Mouse (Mus musculus) frontal cortex, postnatal 25 days (tissue): Measurements from ENCODE around the gene Rpl28.

Source experiments
- DNase-seq, 2 experiments: peaks; one replicate each; pipeline ENCODE4 v3.0.0; 2022; ENCODE audit warnings: low spot score in 2 of 2

Rpl28 gene

GRCm38 (mm10) chr7:4792278-4793212, at the start of gene Rpl28:
Rpl28 (plus strand) TSS chr7:4792874.
- peak; percentile 88 to 92 for DNase-seq

DNA sequence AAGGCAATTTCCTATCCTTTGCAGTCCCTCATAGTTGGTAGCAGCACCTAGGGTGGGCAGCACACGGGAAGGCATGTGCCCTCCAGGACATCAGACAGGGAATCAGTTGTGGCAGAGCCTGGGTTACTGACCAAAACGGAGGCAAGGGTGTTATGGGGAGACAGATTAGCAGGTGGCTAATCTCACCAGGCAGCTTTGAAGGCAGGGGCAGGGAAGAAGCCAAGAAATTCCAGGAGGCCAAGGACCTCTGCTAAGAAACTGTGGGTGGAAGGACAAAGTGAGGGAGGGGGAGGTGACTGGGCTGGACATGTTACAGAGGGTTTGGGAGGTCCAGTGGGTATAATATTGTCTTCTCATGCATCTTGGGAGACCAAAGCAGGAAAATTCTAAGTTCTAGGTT, 49.3 kb upstream of the Rpl28 start:
- no peak for DNase-seq

- no peak for DNase-seq
Observed at GRCm38 (mm10) chr7:4744886-4745285, 47.8 kb upstream of the Rpl28 start.

GRCm38 (mm10) chr7:4746326-4746980, 46.2 kb upstream of the Rpl28 start:
- DNase-seq = no peak

GRCm38 (mm10) chr7:4747156-4747899, 45.3 kb upstream of the Rpl28 start:
- no peak for DNase-seq

DNA sequence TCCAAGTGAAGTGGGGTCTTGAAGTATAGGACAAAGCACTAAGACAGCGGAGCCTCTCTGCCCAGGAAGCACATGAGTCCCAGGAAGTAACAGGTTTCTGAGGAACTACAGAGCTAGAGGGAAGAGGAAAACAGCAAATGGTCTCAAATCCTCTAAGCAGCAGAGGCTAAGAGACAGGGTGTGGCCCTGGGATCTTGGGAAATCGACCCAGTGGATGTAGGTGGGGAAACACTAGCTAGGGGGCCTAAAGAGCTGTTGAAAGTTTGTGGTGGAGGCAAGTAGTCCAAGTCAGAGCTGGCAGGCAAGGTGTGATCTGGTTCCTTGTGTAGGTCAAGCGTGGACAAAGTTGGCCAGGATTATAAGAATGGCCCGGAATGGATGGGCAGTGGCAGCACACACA, 44.4 kb upstream of the Rpl28 start:
- DNase-seq = no peak

- no peak for DNase-seq
Observed at GRCm38 (mm10) chr7:4749169-4749568, 43.5 kb upstream of the Rpl28 start.

GRCm38 (mm10) chr7:4751971-4752820, 40.5 kb upstream of the Rpl28 start:
- no peak for DNase-seq

- DNase-seq = no peak
Observed at GRCm38 (mm10) chr7:4752821-4753570, 39.7 kb upstream of the Rpl28 start, which contains the start of gene Cox6b2. Cox6b2 (minus strand) TSS chr7:4753094.

- no peak for DNase-seq
Observed at GRCm38 (mm10) chr7:4759670-4760069, 33.0 kb upstream of the Rpl28 start.

GRCm38 (mm10) chr7:4764946-4765710, 27.5 kb upstream of the Rpl28 start:
- DNase-seq = no peak

DNA sequence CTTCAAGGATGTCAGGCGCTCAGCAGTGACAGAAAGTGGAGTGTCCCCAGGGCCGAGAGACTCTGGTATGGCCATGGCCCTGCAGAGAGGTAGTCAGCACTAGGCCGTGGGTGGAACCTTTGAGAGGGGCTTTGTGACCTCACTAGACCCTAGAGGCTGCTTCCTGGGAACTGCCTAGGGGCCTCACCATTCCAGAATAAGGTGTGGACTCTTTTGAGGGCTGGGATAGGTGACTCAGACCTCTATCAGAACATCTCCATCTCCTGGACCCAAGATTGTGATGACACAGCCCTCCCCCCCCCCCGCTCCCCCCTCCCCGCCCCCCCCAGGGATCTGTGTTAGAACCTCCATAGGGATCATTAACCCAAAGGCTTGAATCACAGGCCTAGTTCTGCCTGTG, 21.5 kb upstream of the Rpl28 start, which contains the start of gene Fam71e2:
TSS of gene Fam71e2 (minus strand) at position 101 of the 400 bp plus-strand sequence.
- DNase-seq = no peak

- DNase-seq = no peak
Observed at GRCm38 (mm10) chr7:4776131-4776530, 16.5 kb upstream of the Rpl28 start.

DNA sequence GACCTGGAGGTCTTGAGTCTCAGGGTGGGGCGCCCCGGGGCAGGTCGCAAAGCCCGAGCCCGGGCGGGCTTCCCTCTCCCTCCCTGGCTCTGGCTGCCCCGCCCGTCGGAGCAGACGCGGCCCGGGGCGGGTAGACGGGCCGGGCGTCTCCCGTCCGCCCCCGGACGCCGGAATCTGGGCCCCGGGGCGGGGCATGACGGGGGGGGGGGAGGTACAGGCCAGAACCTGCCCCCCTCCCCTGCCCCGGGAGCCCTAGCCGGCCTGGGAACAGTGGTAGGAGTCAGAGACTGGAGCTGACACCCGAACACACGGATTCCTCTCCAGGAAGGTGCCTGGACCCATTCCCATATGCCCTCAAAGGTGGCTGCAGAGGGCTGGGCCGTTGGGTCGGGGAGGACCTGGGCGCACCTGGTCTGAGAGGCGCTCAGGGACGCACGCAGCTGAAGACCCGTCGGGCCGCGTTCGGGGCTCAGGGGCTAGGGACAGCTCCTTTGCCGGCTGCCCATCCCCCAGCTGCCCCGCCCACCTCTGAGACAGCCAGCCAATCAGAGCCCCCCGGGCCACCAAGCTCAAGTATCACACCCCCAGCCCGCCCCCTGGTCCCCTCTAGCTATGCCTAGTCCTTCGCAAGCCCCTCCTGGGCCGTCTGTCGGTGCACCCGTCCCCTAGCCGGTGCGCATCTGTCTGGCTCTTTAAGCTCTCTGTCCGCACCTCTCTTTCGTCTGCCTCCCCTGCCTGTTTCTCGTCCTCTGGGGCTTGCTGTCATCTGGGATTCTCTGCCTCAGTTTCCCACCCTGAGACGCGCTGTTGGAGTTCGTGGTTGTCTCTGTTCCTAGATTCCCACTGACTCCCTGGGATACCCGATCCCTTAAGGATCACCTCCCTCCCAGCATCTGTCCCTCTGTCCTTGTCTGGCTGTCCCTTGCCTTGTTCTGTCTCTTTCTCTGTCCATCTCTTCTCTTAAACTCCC, 15.5 kb upstream of the Rpl28 start:
- DNase-seq = no peak

- DNase-seq = no peak
Observed at GRCm38 (mm10) chr7:4777851-4778637, 14.6 kb upstream of the Rpl28 start.

DNA sequence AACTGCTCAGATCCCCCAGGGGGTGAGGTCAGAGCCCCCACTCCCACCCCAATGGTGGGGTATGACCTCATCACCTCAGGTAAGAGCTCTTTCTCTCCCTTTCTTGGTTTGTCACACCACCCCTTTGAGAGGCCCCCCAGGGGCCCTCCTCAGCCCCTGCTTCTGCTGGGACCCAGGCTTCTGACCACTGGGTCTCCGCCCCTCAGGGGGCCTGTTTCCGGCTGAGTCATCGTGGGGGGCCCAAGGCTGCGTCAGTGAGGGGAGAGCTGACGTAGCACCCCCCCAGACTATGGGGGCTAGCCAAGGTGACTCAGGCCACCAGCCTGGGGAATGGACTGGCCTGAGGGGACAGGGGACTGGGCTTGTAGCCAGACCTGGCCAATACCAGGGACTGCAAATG, 12.8 kb upstream of the Rpl28 start:
- DNase-seq = no peak

GRCm38 (mm10) chr7:4782130-4782529, 10.5 kb upstream of the Rpl28 start:
- no peak for DNase-seq

DNA sequence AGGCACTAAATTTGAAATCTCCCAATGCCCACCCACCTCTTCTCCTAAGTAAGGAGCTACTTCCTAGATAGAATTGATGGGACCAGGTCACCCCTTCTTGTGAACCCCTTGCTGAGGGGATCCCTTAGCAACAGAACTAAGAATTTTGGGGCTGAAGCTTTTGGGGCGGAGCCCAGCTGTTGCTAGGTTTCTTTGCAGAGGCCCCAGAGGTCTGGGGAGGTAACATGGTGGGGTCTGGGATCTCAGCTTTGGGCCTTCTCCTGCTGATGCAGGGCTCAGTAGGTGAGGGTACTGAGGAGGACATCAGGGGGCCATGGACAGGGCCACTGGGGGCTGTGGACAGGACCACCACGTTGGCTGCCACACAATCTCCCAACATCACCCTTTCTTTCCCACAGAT, 9.9 kb upstream of the Rpl28 start, which contains the start of the genes Il11 and Tmem190:
TSS of gene Il11 (minus strand) at position 101 of the 400 bp plus-strand sequence.
TSS of gene Tmem190 (plus strand) at position 179 of the 400 bp plus-strand sequence.
- no peak for DNase-seq
